Mouse (Mus musculus): ENCODE measurements around the gene Ypel4. TPM values are rescaled to one million over a fixed set of nuclear protein-coding genes. Genes with fewer than 3 reads are reported as not detected.

Ypel4 gene
- polyA plus RNA-seq, 1 experiment from 2014 or later, result 24.7 TPM

GRCm38 (mm10) chr2:84736312-84737161, 2.7 kb downstream of the Ypel4 start:
- Histone ChIP-seq H3K4me1 (replicated peaks; ENCODE audit: control insufficient read depth, insufficient read depth, low read length) (peaks cover 60% of the 10 kb centered on the region), H3K4me2 (ENCODE audit: low read length) (peak overlapping the region; percentile 84), H3K27ac (ENCODE audit: low read length) (no peak overlapping the region), H3K27me3 (replicated peaks; ENCODE audit: control insufficient read depth, insufficient read depth, low read length) (no peaks in the 10 kb centered on the region), H3K9ac (replicated peaks; ENCODE audit: low read depth, low read length) (peak overlapping the region; percentile 39), H3K9me3 (ENCODE audit: control insufficient read depth, low read length) (no peaks in the 10 kb centered on the region), H3K4me3 (replicated peaks; ENCODE audit: low read length) (peak overlapping the region; percentile 32), H3K36me3 (ENCODE audit: control insufficient read depth, insufficient read depth) (no peaks in the 10 kb centered on the region; the same call in 1 of the 2 replicates)
- no peak for ATAC-seq
- WGBS, result 3% methylated on average over 27 of the region's 27 CpGs

- no peaks in the 10 kb centered on the region for H3K9me3 ChIP-seq (ENCODE audit: control insufficient read depth, low read length)
- no peak for ATAC-seq
- H3K36me3 ChIP-seq (ENCODE audit: control insufficient read depth, insufficient read depth), result no peaks in the 10 kb centered on the region; the same call in 1 of the 2 replicates
- H3K4me1 ChIP-seq (replicated peaks; ENCODE audit: control insufficient read depth, insufficient read depth, low read length), result peaks cover 70% of the 10 kb centered on the region
- 5% methylated on average over 8 of the region's 8 CpGs for WGBS
- peak overlapping the region; percentile 84 for H3K4me2 ChIP-seq (ENCODE audit: low read length)
- no peaks in the 10 kb centered on the region for H3K27me3 ChIP-seq (replicated peaks; ENCODE audit: control insufficient read depth, insufficient read depth, low read length)
- H3K27ac ChIP-seq (ENCODE audit: low read length), result no peak overlapping the region
- no peak overlapping the region; the same call in 1 of the 2 replicates for H3K4me3 ChIP-seq (replicated peaks; ENCODE audit: low read length)
- no peak overlapping the region for H3K9ac ChIP-seq (replicated peaks; ENCODE audit: low read depth, low read length)
Observed at GRCm38 (mm10) chr2:84737451-84737925, 3.6 kb downstream of the Ypel4 start.

- H3K27ac ChIP-seq (ENCODE audit: low read length), result no peak overlapping the region
- peak overlapping the region; percentile 12; the same call in 1 of the 2 replicates for H3K4me2 ChIP-seq (ENCODE audit: low read length)
- H3K36me3 ChIP-seq (ENCODE audit: control insufficient read depth, insufficient read depth), result no peaks in the 10 kb centered on the region; the same call in 1 of the 2 replicates
- H3K9me3 ChIP-seq (ENCODE audit: control insufficient read depth, low read length), result no peaks in the 10 kb centered on the region
- H3K4me1 ChIP-seq (replicated peaks; ENCODE audit: control insufficient read depth, insufficient read depth, low read length), result peaks cover 69% of the 10 kb centered on the region
- WGBS, result 3% methylated on average over 12 of the region's 12 CpGs
- no peak overlapping the region for H3K4me3 ChIP-seq (replicated peaks; ENCODE audit: low read length)
- H3K27me3 ChIP-seq (replicated peaks; ENCODE audit: control insufficient read depth, insufficient read depth, low read length), result no peaks in the 10 kb centered on the region
- ATAC-seq, result no peak
- peak overlapping the region; percentile 4; the same call in 1 of the 2 replicates for H3K9ac ChIP-seq (replicated peaks; ENCODE audit: low read depth, low read length)
Observed at GRCm38 (mm10) chr2:84738271-84738911, 4.5 kb downstream of the Ypel4 start.

GRCm38 (mm10) chr2:84740608-84741333, 6.9 kb downstream of the Ypel4 start:
- Histone ChIP-seq H3K27me3 (replicated peaks; ENCODE audit: control insufficient read depth, insufficient read depth, low read length) (no peaks in the 10 kb centered on the region), H3K4me2 (ENCODE audit: low read length) (peak overlapping the region; percentile 86), H3K36me3 (ENCODE audit: control insufficient read depth, insufficient read depth) (no peaks in the 10 kb centered on the region; the same call in 1 of the 2 replicates), H3K9me3 (ENCODE audit: control insufficient read depth, low read length) (no peaks in the 10 kb centered on the region), H3K4me3 (replicated peaks; ENCODE audit: low read length) (no peak overlapping the region), H3K9ac (replicated peaks; ENCODE audit: low read depth, low read length) (no peak overlapping the region), H3K27ac (ENCODE audit: low read length) (no peak overlapping the region), H3K4me1 (replicated peaks; ENCODE audit: control insufficient read depth, insufficient read depth, low read length) (peaks cover 58% of the 10 kb centered on the region)
- 49% methylated on average over 15 of the region's 15 CpGs for WGBS
- no peak for ATAC-seq

- no peaks in the 10 kb centered on the region; the same call in 1 of the 2 replicates for H3K36me3 ChIP-seq (ENCODE audit: control insufficient read depth, insufficient read depth)
- no peaks in the 10 kb centered on the region for H3K27me3 ChIP-seq (replicated peaks; ENCODE audit: control insufficient read depth, insufficient read depth, low read length)
- peak overlapping the region; percentile 77 for H3K9ac ChIP-seq (replicated peaks; ENCODE audit: low read depth, low read length)
- no peak for ATAC-seq
- peak overlapping the region; percentile 62 for H3K4me3 ChIP-seq (replicated peaks; ENCODE audit: low read length)
- H3K4me2 ChIP-seq (ENCODE audit: low read length), result peak overlapping the region; percentile 86
- H3K9me3 ChIP-seq (ENCODE audit: control insufficient read depth, low read length), result no peaks in the 10 kb centered on the region
- peak overlapping the region; percentile 95 for H3K27ac ChIP-seq (ENCODE audit: low read length)
- peaks cover 47% of the 10 kb centered on the region for H3K4me1 ChIP-seq (replicated peaks; ENCODE audit: control insufficient read depth, insufficient read depth, low read length)
- 2% methylated on average over 5 of the region's 5 CpGs for WGBS
Observed at GRCm38 (mm10) chr2:84741841-84742450, 8.1 kb downstream of the Ypel4 start.

- no peaks in the 10 kb centered on the region for H3K9me3 ChIP-seq (ENCODE audit: control insufficient read depth, low read length)
- peak overlapping the region; percentile 95 for H3K27ac ChIP-seq (ENCODE audit: low read length)
- peak overlapping the region; percentile 77 for H3K9ac ChIP-seq (replicated peaks; ENCODE audit: low read depth, low read length)
- under 1% methylated on average over 26 of the region's 26 CpGs for WGBS
- peak overlapping the region; percentile 86 for H3K4me2 ChIP-seq (ENCODE audit: low read length)
- no peaks in the 10 kb centered on the region for H3K27me3 ChIP-seq (replicated peaks; ENCODE audit: control insufficient read depth, insufficient read depth, low read length)
- H3K4me1 ChIP-seq (replicated peaks; ENCODE audit: control insufficient read depth, insufficient read depth, low read length), result peaks cover 39% of the 10 kb centered on the region
- peak overlapping the region; percentile 62 for H3K4me3 ChIP-seq (replicated peaks; ENCODE audit: low read length)
- no peaks in the 10 kb centered on the region; the same call in 1 of the 2 replicates for H3K36me3 ChIP-seq (ENCODE audit: control insufficient read depth, insufficient read depth)
- peak; percentile 65 for ATAC-seq
Observed at GRCm38 (mm10) chr2:84742451-84743283, 8.8 kb downstream of the Ypel4 start.

GRCm38 (mm10) chr2:84743561-84743960, 9.7 kb downstream of the Ypel4 start, which contains the start of gene Gm19426:
Gene Gm19426 (minus strand): TSS chr2:84743655.
- Histone ChIP-seq H3K9ac (replicated peaks; ENCODE audit: low read depth, low read length) (peak within 1 kb of the TSS; percentile 77), H3K9me3 (ENCODE audit: control insufficient read depth, low read length) (no peaks in the 10 kb centered on the region)
- WGBS, result 0% methylated on average over 25 of the region's 25 CpGs

GRCm38 (mm10) chr2:84744126-84744525, 10.3 kb downstream of the Ypel4 start:
- Histone ChIP-seq H3K4me3 (replicated peaks; ENCODE audit: low read length) (peak overlapping the region; percentile 62), H3K9ac (replicated peaks; ENCODE audit: low read depth, low read length) (peak overlapping the region; percentile 77), H3K4me2 (ENCODE audit: low read length) (peak overlapping the region; percentile 86), H3K9me3 (ENCODE audit: control insufficient read depth, low read length) (no peaks in the 10 kb centered on the region), H3K4me1 (replicated peaks; ENCODE audit: control insufficient read depth, insufficient read depth, low read length) (peaks cover 29% of the 10 kb centered on the region), H3K27me3 (replicated peaks; ENCODE audit: control insufficient read depth, insufficient read depth, low read length) (no peaks in the 10 kb centered on the region), H3K36me3 (ENCODE audit: control insufficient read depth, insufficient read depth) (no peaks in the 10 kb centered on the region; the same call in 1 of the 2 replicates), H3K27ac (ENCODE audit: low read length) (peak overlapping the region; percentile 51)
- 2% methylated on average over 10 of the region's 10 CpGs for WGBS
- peak; percentile 15 for ATAC-seq

More at GRCm38 (mm10) chr2:84743561-84743960, 9.7 kb downstream of the Ypel4 start, which contains the start of gene Gm19426:
- Histone ChIP-seq H3K4me3 (replicated peaks; ENCODE audit: low read length) (peak within 1 kb of the TSS; percentile 62), H3K27me3 (replicated peaks; ENCODE audit: control insufficient read depth, insufficient read depth, low read length) (no peaks in the 10 kb centered on the region), H3K4me2 (ENCODE audit: low read length) (peak within 1 kb of the TSS; percentile 86), H3K27ac (ENCODE audit: low read length) (peak within 1 kb of the TSS; percentile 95), H3K36me3 (ENCODE audit: control insufficient read depth, insufficient read depth) (no peaks in the 10 kb centered on the region; the same call in 1 of the 2 replicates), H3K4me1 (replicated peaks; ENCODE audit: control insufficient read depth, insufficient read depth, low read length) (peaks cover 32% of the 10 kb centered on the region)
- peak; percentile 94 for ATAC-seq

Measured in forebrain, embryonic 16.5 days (tissue).